Mouse (Mus musculus) fat pad, adult 2 months (tissue): Measurements from ENCODE around the gene Snapc1.

Experiments used
- DNase-seq: peaks from one replicate; pipeline ENCODE4 v3.0.0-alpha.2; 2011; ENCODE audit warnings: low read depth, low spot score; ENCODE audit errors: extremely low read depth

Snapc1 gene

GRCm38 (mm10) chr12:73988393-73989008, 24.2 kb downstream of the Snapc1 start:
- DNase-seq: no peak

DNA sequence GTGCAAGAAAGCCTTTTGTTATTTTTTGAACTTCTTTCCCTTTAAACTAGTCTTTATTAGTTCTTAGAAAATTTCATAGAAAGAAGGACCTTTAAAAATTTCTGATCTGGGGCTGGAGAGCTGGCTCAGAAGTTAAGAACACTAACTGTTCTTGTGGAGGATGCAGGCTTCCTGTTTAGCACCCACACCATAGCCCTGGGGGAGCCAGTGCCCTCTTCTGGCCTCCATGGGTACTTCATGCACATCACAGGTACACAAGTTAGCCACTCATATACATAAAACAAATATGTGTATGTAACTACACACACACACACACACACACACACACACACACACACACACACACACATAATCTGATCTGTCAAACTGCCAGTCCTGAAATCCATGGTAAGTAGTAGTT, 25.3 kb downstream of the Snapc1 start:
- DNase-seq: no peak

GRCm38 (mm10) chr12:73996906-73997296, 32.6 kb downstream of the Snapc1 start:
- DNase-seq: no peak

GRCm38 (mm10) chr12:73997297-73998127, 33.2 kb downstream of the Snapc1 start, which contains the start of gene Syt16:
Gene Syt16, plus strand, starts transcription at chr12:73997661.
- no peak for DNase-seq

DNA sequence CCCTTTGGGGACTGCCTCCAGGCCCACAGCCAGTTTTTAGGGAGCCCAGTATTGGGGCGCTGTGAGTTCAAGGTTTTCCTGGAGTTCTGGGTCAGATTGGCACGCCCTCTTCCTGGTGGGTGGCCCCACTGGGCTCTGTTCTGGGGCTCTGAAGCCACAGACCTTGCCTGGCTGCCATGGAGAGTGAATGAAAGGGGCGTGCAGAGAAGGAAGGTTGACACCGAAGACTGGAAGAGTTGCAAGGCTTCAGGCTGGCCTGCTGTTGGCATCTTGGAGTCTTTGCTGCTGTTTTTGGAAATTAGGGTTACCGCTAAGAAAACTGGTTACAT, 33.8 kb downstream of the Snapc1 start:
- no peak for DNase-seq

- no peak for DNase-seq
These were observed 38.2 kb downstream of the Snapc1 start for GRCm38 (mm10) chr12:74002449-74002848.

GRCm38 (mm10) chr12:74009448-74009911, 45.2 kb downstream of the Snapc1 start:
- DNase-seq: no peak

- DNase-seq: no peak
These were observed 49.5 kb downstream of the Snapc1 start for GRCm38 (mm10) chr12:74013739-74014138.

DNA sequence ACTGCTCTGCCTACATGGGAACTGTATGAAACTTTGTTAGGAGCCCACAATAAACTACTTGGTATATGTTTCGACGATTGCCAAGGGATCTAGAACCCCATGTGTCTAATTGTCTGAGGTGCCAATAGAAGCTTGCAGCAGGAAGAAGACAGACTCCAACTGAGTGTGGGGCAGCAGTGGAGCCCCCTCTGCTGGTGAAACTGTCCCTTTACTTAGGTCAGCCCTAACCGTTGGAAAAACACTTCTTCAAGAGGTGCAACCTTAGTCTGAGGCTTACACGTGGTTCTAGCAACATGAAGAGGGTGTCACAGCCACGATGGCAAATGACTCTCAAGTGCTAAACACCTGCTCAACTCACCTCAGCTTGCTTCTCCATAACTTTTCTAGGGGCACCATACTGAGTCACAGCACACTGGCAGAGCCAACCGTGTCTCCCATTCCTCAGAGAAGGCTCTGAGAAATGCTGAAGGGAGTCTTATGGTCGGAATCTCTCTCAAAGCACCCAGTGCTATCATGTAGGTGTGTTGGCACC, 50.5 kb downstream of the Snapc1 start:
- DNase-seq: no peak

- no peak for DNase-seq
These were observed 51.2 kb downstream of the Snapc1 start for GRCm38 (mm10) chr12:74015491-74015890.

DNA sequence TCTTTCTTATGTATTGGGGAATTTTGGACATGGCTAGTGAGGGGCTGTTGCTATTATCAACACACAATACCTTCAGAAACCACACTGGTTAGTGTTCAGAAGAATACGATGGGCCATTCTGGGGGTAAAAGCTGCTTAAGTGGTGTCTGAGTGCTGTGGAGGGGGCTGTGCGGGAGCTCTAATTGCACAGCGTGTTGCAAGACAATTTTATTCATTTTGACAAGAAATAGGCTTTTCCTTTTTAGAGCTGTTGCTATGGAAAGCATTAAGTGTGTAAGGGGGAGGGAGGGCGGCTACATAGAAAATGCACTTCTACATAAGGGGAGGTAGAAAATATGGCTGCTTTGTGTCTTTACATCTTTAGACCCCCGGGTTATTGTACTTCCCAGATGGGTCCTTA, 59.0 kb downstream of the Snapc1 start:
- DNase-seq: no peak

DNA sequence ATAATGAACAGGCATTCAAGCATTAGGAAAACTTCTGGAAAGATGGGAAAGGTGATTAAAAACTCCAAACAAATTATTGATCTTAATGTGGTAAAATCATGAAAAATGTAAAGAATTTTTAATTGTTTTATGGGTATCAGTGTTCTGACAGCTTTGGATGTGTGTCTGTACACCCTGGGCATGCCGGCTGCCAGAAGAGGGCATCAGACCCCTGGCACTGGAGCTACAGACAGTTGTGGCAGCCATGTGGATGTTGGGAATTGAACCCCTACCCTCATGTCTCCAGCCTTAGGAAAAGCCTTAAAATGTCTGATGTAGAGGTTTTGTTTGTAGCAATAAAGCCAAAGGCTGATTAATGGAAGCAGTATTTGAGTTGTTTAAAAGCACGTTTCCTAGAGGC, 60.6 kb downstream of the Snapc1 start:
- no peak for DNase-seq
